Mouse (Mus musculus): ENCODE results near the gene Aatk. TPM values are rescaled to one million over a fixed set of nuclear protein-coding genes. Genes with fewer than 3 reads are reported as not detected.

Gene Aatk
- polyA plus RNA-seq, 1 experiment from 2014 or later = 5.9 TPM

GRCm38 (mm10) chr11:120005434-120006317 is 41.3 kb downstream of the Aatk start:
- H3K4me1 ChIP-seq = no peaks in the 10 kb centered on the region
- H3K9me3 ChIP-seq = no peaks in the 10 kb centered on the region
- H3K27me3 ChIP-seq = peaks cover under 1% of the 10 kb centered on the region
- no peak for ATAC-seq (ENCODE audit: insufficient number of reproducible peaks, insufficient read depth, low FRiP score, low TSS enrichment)
- H3K9ac ChIP-seq = no peak overlapping the region
- no peak overlapping the region for H3K4me2 ChIP-seq (replicated peaks)
- H3K4me3 ChIP-seq = no peak overlapping the region
- 82% methylated on average over 18 of the region's 18 CpGs for WGBS
- no peak overlapping the region for H3K27ac ChIP-seq
- 0 out of 2 replicates have a peak, but pooled peaks cover 5% of the 10 kb centered on the region for H3K36me3 ChIP-seq

GRCm38 (mm10) chr11:120002634-120003220 is 44.2 kb downstream of the Aatk start:
- H3K4me2 ChIP-seq (replicated peaks) = no peak overlapping the region
- WGBS = 87% methylated on average over 7 of the region's 7 CpGs
- H3K9ac ChIP-seq = no peak overlapping the region
- no peak overlapping the region for H3K4me3 ChIP-seq
- H3K27ac ChIP-seq = no peak overlapping the region
- no peaks in the 10 kb centered on the region for H3K9me3 ChIP-seq
- no peaks in the 10 kb centered on the region for H3K27me3 ChIP-seq
- H3K36me3 ChIP-seq = peaks cover 13% of the 10 kb centered on the region; the same call in 1 of the 2 replicates
- no peaks in the 10 kb centered on the region for H3K4me1 ChIP-seq
- no peak for ATAC-seq (ENCODE audit: insufficient number of reproducible peaks, insufficient read depth, low FRiP score, low TSS enrichment)

GRCm38 (mm10) chr11:120002041-120002440 is 44.9 kb downstream of the Aatk start:
- Histone ChIP-seq H3K4me2 (replicated peaks) (no peak overlapping the region), H3K4me1 (no peaks in the 10 kb centered on the region), H3K27me3 (no peaks in the 10 kb centered on the region), H3K9ac (no peak overlapping the region), H3K4me3 (no peak overlapping the region), H3K27ac (no peak overlapping the region; the same call in 1 of the 2 replicates), H3K9me3 (no peaks in the 10 kb centered on the region), H3K36me3 (peaks cover 20% of the 10 kb centered on the region; the same call in 1 of the 2 replicates)
- no peak for ATAC-seq (ENCODE audit: insufficient number of reproducible peaks, insufficient read depth, low FRiP score, low TSS enrichment)
- 65% methylated on average over 5 of the region's 5 CpGs for WGBS

GRCm38 (mm10) chr11:119997351-119997750 is 49.6 kb downstream of the Aatk start:
- H3K4me1 ChIP-seq = no peaks in the 10 kb centered on the region
- no peak overlapping the region for H3K4me2 ChIP-seq (replicated peaks)
- 92% methylated on average over 16 of the region's 16 CpGs for WGBS
- H3K27me3 ChIP-seq = no peaks in the 10 kb centered on the region
- H3K9ac ChIP-seq = no peak overlapping the region
- no peak overlapping the region for H3K4me3 ChIP-seq
- no peaks in the 10 kb centered on the region for H3K9me3 ChIP-seq
- peaks cover 43% of the 10 kb centered on the region for H3K36me3 ChIP-seq
- H3K27ac ChIP-seq = no peak overlapping the region
- ATAC-seq (ENCODE audit: insufficient number of reproducible peaks, insufficient read depth, low FRiP score, low TSS enrichment) = no peak

- Histone ChIP-seq H3K27me3 (no peaks in the 10 kb centered on the region), H3K9ac (no peak overlapping the region), H3K9me3 (no peaks in the 10 kb centered on the region), H3K4me3 (no peak overlapping the region), H3K36me3 (peaks cover 16% of the 10 kb centered on the region), H3K4me1 (peaks cover 25% of the 10 kb centered on the region), H3K27ac (no peak overlapping the region), H3K4me2 (replicated peaks) (no peak overlapping the region; the same call in 1 of the 2 replicates)
- peak; percentile 65 for ATAC-seq (ENCODE audit: insufficient number of reproducible peaks, insufficient read depth, low FRiP score, low TSS enrichment)
- WGBS = 16% methylated on average over 10 of the region's 10 CpGs
These were observed 55.7 kb downstream of the Aatk start for GRCm38 (mm10) chr11:119991338-119991678.

GRCm38 (mm10) chr11:119990658-119991337 is 56.2 kb downstream of the Aatk start:
- ATAC-seq (ENCODE audit: insufficient number of reproducible peaks, insufficient read depth, low FRiP score, low TSS enrichment) = no peak; the same call in 1 of the 2 replicates
- Histone ChIP-seq H3K27ac (no peak overlapping the region), H3K4me1 (peaks cover 25% of the 10 kb centered on the region), H3K27me3 (no peaks in the 10 kb centered on the region), H3K4me2 (replicated peaks) (no peak overlapping the region; the same call in 1 of the 2 replicates), H3K4me3 (no peak overlapping the region), H3K36me3 (peaks cover 13% of the 10 kb centered on the region), H3K9ac (no peak overlapping the region), H3K9me3 (no peaks in the 10 kb centered on the region)
- 51% methylated on average over 10 of the region's 10 CpGs for WGBS

GRCm38 (mm10) chr11:119989115-119989564 is 57.8 kb downstream of the Aatk start:
- Histone ChIP-seq H3K27ac (peak overlapping the region; percentile 51; the same call in 1 of the 2 replicates), H3K9ac (no peak overlapping the region), H3K27me3 (no peaks in the 10 kb centered on the region), H3K4me3 (no peak overlapping the region), H3K9me3 (no peaks in the 10 kb centered on the region), H3K4me2 (replicated peaks) (no peak overlapping the region), H3K36me3 (peaks cover 5% of the 10 kb centered on the region; the same call in 1 of the 2 replicates), H3K4me1 (peaks cover 25% of the 10 kb centered on the region)
- ATAC-seq (ENCODE audit: insufficient number of reproducible peaks, insufficient read depth, low FRiP score, low TSS enrichment) = peak; percentile 54; the same call in 1 of the 2 replicates
- 34% methylated on average over 10 of the region's 10 CpGs for WGBS

- Histone ChIP-seq H3K27me3 (no peaks in the 10 kb centered on the region), H3K4me2 (replicated peaks) (no peak overlapping the region), H3K4me3 (no peak overlapping the region), H3K27ac (0 out of 2 replicates have a peak overlapping the region, but pooled peaks have one; percentile 36), H3K36me3 (peaks cover 3% of the 10 kb centered on the region), H3K9me3 (no peaks in the 10 kb centered on the region), H3K4me1 (peaks cover 25% of the 10 kb centered on the region), H3K9ac (no peak overlapping the region)
- no peak for ATAC-seq (ENCODE audit: insufficient number of reproducible peaks, insufficient read depth, low FRiP score, low TSS enrichment)
- WGBS = 91% methylated on average over 7 of the region's 7 CpGs
These were observed 58.6 kb downstream of the Aatk start for GRCm38 (mm10) chr11:119988391-119988790.

GRCm38 (mm10) chr11:119987876-119988275 is 59.1 kb downstream of the Aatk start:
- H3K9me3 ChIP-seq = no peaks in the 10 kb centered on the region
- H3K27ac ChIP-seq = no peak overlapping the region
- WGBS = 86% methylated on average over 7 of the region's 7 CpGs

GRCm38 (mm10) chr11:119986751-119987425 is 60.1 kb downstream of the Aatk start:
- peaks cover 25% of the 10 kb centered on the region for H3K4me1 ChIP-seq
- no peaks in the 10 kb centered on the region for H3K27me3 ChIP-seq
- H3K4me3 ChIP-seq = no peak overlapping the region
- H3K27ac ChIP-seq = no peak overlapping the region
- peaks cover 3% of the 10 kb centered on the region; the same call in 1 of the 2 replicates for H3K36me3 ChIP-seq
- no peak for ATAC-seq (ENCODE audit: insufficient number of reproducible peaks, insufficient read depth, low FRiP score, low TSS enrichment)
- no peak overlapping the region for H3K4me2 ChIP-seq (replicated peaks)
- no peak overlapping the region for H3K9ac ChIP-seq
- no peaks in the 10 kb centered on the region for H3K9me3 ChIP-seq
- 83% methylated on average over 9 of the region's 9 CpGs for WGBS

More at GRCm38 (mm10) chr11:119987876-119988275, 59.1 kb downstream of the Aatk start:
- ATAC-seq (ENCODE audit: insufficient number of reproducible peaks, insufficient read depth, low FRiP score, low TSS enrichment) = no peak
- Histone ChIP-seq H3K36me3 (peaks cover 3% of the 10 kb centered on the region; the same call in 1 of the 2 replicates), H3K4me2 (replicated peaks) (no peak overlapping the region), H3K4me3 (no peak overlapping the region), H3K27me3 (no peaks in the 10 kb centered on the region), H3K9ac (no peak overlapping the region), H3K4me1 (peaks cover 25% of the 10 kb centered on the region)

- no peaks in the 10 kb centered on the region for H3K4me1 ChIP-seq
- no peaks in the 10 kb centered on the region for H3K9me3 ChIP-seq
- H3K27ac ChIP-seq = no peak overlapping the region
- no peak for ATAC-seq (ENCODE audit: insufficient number of reproducible peaks, insufficient read depth, low FRiP score, low TSS enrichment)
- no peaks in the 10 kb centered on the region for H3K27me3 ChIP-seq
- H3K4me2 ChIP-seq (replicated peaks) = no peak overlapping the region
- peaks cover 3% of the 10 kb centered on the region; the same call in 1 of the 2 replicates for H3K36me3 ChIP-seq
- H3K4me3 ChIP-seq = no peak overlapping the region
- WGBS = 90% methylated on average over 2 of the region's 2 CpGs
- H3K9ac ChIP-seq = no peak overlapping the region
These were observed 63.8 kb downstream of the Aatk start for GRCm38 (mm10) chr11:119983151-119983550.

Data from embryonic facial prominence, embryonic 12.5 days (tissue).